In the genomic region with DNA sequence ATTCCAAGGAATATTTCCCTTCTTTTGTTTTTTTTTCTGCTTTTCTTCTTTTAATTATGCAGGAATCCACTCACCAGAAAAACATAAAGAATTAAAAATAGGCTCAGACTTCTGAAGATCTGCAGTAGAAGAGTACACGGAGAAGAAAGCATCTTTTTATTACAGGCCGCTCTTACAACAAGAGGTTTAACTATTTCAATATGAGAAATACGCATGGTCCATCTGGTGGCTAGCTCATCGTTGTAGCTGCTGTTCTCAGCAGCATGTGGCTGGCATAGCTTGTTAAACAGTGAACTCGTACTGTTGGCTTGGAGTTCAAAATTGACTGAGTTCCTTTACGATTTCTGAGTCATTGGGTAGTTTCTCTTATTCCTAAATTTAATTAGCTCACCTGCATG, we compare ENCODE assay signal across 17 mouse cellular contexts.
DNase-seq lines count a peak whose midpoint lies in the region; ATAC-seq and TF ChIP-seq lines count a peak whose summit lies in the region.
"Had no signal": no experiment of that assay in that cellular context is flagged by ENCODE, and none has a peak within 500 bp of the region (broad histone marks: within the 10 kb centered on the region; RNA-seq: fewer than 3 reads in every experiment).

No protein-coding gene starts in this region.

- no peak overlapping the region for H3K27ac ChIP-seq in forebrain, embryonic 14.5 days (ENCODE audit: low read depth, low read length)
- no peak overlapping the region for H3K27ac ChIP-seq in forebrain, embryonic 10.5 days
- H3K27ac ChIP-seq in stomach, embryonic 14.5 days (ENCODE audit: low read length): peak overlapping the region; percentile 55; the same call in 1 of the 2 replicates
- H3K27ac ChIP-seq in stomach, postnatal 0 days (replicated peaks): no peak overlapping the region
- peak overlapping the region; percentile 75 for H3K27ac ChIP-seq in limb, embryonic 10.5 days
- no peak overlapping the region for H3K27ac ChIP-seq in midbrain, embryonic 13.5 days
- no peak overlapping the region for H3K27ac ChIP-seq in layer of hippocampus, adult 2 months
- H3K27ac ChIP-seq: kidney, postnatal 0 days had no signal

- no peak overlapping the region for H3K4me2 ChIP-seq in forebrain, embryonic 14.5 days (ENCODE audit: low read length)
- H3K4me2 ChIP-seq in stomach, embryonic 14.5 days (replicated peaks; ENCODE audit: low read depth, low read length): no peak overlapping the region
- no peak overlapping the region for H3K4me2 ChIP-seq in stomach, postnatal 0 days (replicated peaks; ENCODE audit: low read depth)
- no peak overlapping the region for H3K4me2 ChIP-seq in midbrain, embryonic 13.5 days (replicated peaks)
- H3K4me2 ChIP-seq: midbrain, embryonic 11.5 days; stomach, embryonic 15.5 days had no signal

- DNase-seq in forebrain, embryonic 14.5 days (ENCODE audit: low spot score): peak; percentile 16
- DNase-seq in forebrain, embryonic 10.5 days (ENCODE audit: extremely low spot score, low spot score): no peak
- no peak for DNase-seq in stomach, postnatal 0 days (ENCODE audit: low spot score)
- no peak for DNase-seq in limb, embryonic 10.5 days (ENCODE audit: low spot score)
- no peak for DNase-seq in layer of hippocampus, adult 2 months (ENCODE audit: low spot score in 2 of 2)
- DNase-seq: adrenal gland, postnatal 10 days; cerebellum, adult 9-11 months; heart, postnatal 10 days; thymus, postnatal 25 days had no signal

- peaks cover 2% of the 10 kb centered on the region; the same call in 1 of the 2 replicates for H3K4me1 ChIP-seq in forebrain, embryonic 14.5 days (ENCODE audit: control insufficient read depth, insufficient read depth, low read length)
- peaks cover 15% of the 10 kb centered on the region for H3K4me1 ChIP-seq in forebrain, embryonic 10.5 days
- no peaks in the 10 kb centered on the region for H3K4me1 ChIP-seq in stomach, embryonic 14.5 days (ENCODE audit: control insufficient read depth, insufficient read depth, low read length)
- no peaks in the 10 kb centered on the region for H3K4me1 ChIP-seq in stomach, postnatal 0 days (replicated peaks; ENCODE audit: control insufficient read depth, insufficient read depth)
- peaks cover 39% of the 10 kb centered on the region for H3K4me1 ChIP-seq in limb, embryonic 10.5 days
- 0 out of 2 replicates have a peak, but pooled peaks cover 3% of the 10 kb centered on the region for H3K4me1 ChIP-seq in midbrain, embryonic 13.5 days (replicated peaks)
- H3K4me1 ChIP-seq: stomach, embryonic 15.5 days had no signal

- no peak for TF ChIP-seq CTCF in stomach, postnatal 0 days (IDR thresholded peaks at IDR 0.05; ENCODE audit: low read depth)
- no peak for TF ChIP-seq CTCF in layer of hippocampus, adult 2 months (conservative IDR thresholded peaks at IDR 0.05)

- H3K9ac ChIP-seq in forebrain, embryonic 14.5 days (ENCODE audit: low read length): no peak overlapping the region
- H3K9ac ChIP-seq in stomach, embryonic 14.5 days (replicated peaks; ENCODE audit: low read depth, low read length): no peak overlapping the region
- no peak overlapping the region for H3K9ac ChIP-seq in stomach, postnatal 0 days (ENCODE audit: low read length)
- no peak overlapping the region for H3K9ac ChIP-seq in midbrain, embryonic 13.5 days (replicated peaks)
- H3K9ac ChIP-seq: stomach, embryonic 15.5 days had no signal

- H3K9me3 ChIP-seq in forebrain, embryonic 14.5 days (replicated peaks; ENCODE audit: control insufficient read depth, low read length): no peaks in the 10 kb centered on the region
- no peaks in the 10 kb centered on the region for H3K9me3 ChIP-seq in forebrain, embryonic 10.5 days
- H3K9me3 ChIP-seq in stomach, embryonic 14.5 days (ENCODE audit: control insufficient read depth, low read depth, low read length): no peaks in the 10 kb centered on the region
- H3K9me3 ChIP-seq in stomach, postnatal 0 days (ENCODE audit: control insufficient read depth, low read length): no peaks in the 10 kb centered on the region
- no peaks in the 10 kb centered on the region for H3K9me3 ChIP-seq in limb, embryonic 10.5 days (replicated peaks)
- no peaks in the 10 kb centered on the region for H3K9me3 ChIP-seq in midbrain, embryonic 13.5 days
- H3K9me3 ChIP-seq: stomach, embryonic 15.5 days had no signal

- TF ChIP-seq EP300 in stomach, postnatal 0 days (optimal IDR thresholded peaks at IDR 0.05): no peak

- no peak for ATAC-seq in forebrain, embryonic 14.5 days
- no peak for ATAC-seq in stomach, embryonic 14.5 days (ENCODE audit: insufficient number of reproducible peaks, insufficient read depth, low FRiP score, low read depth)
- ATAC-seq in stomach, postnatal 0 days (ENCODE audit: low FRiP score, low TSS enrichment): no peak
- no peak for ATAC-seq in frontal cortex, adult (ENCODE audit: low TSS enrichment)
- ATAC-seq in midbrain, embryonic 13.5 days: no peak
- ATAC-seq: hindbrain, embryonic 16.5 days had no signal

- no peaks in the 10 kb centered on the region for H3K27me3 ChIP-seq in forebrain, embryonic 14.5 days (replicated peaks; ENCODE audit: control insufficient read depth, insufficient read depth, low read length)
- H3K27me3 ChIP-seq in forebrain, embryonic 10.5 days (ENCODE audit: poor library complexity, severe bottlenecking): no peaks in the 10 kb centered on the region
- no peaks in the 10 kb centered on the region for H3K27me3 ChIP-seq in stomach, embryonic 14.5 days (ENCODE audit: control insufficient read depth, insufficient read depth, low read length)
- no peaks in the 10 kb centered on the region for H3K27me3 ChIP-seq in stomach, postnatal 0 days (ENCODE audit: control insufficient read depth, insufficient read depth, low read length)
- H3K27me3 ChIP-seq in limb, embryonic 10.5 days (ENCODE audit: low read depth, poor library complexity, severe bottlenecking): no peaks in the 10 kb centered on the region
- H3K27me3 ChIP-seq in midbrain, embryonic 13.5 days: no peaks in the 10 kb centered on the region
- H3K27me3 ChIP-seq: stomach, embryonic 15.5 days had no signal

- no peaks in the 10 kb centered on the region for H3K36me3 ChIP-seq in forebrain, embryonic 14.5 days (ENCODE audit: control insufficient read depth, insufficient read depth, low read length)
- no peaks in the 10 kb centered on the region for H3K36me3 ChIP-seq in forebrain, embryonic 10.5 days (replicated peaks)
- H3K36me3 ChIP-seq in stomach, embryonic 14.5 days (ENCODE audit: control insufficient read depth, insufficient read depth, low read length): no peaks in the 10 kb centered on the region
- H3K36me3 ChIP-seq in stomach, postnatal 0 days (ENCODE audit: control insufficient read depth, insufficient read depth, low read length): no peaks in the 10 kb centered on the region
- H3K36me3 ChIP-seq in limb, embryonic 10.5 days: no peaks in the 10 kb centered on the region
- no peaks in the 10 kb centered on the region for H3K36me3 ChIP-seq in midbrain, embryonic 13.5 days
- H3K36me3 ChIP-seq: stomach, embryonic 15.5 days had no signal

- WGBS in forebrain, embryonic 14.5 days: 45% methylated on average over 6 of the region's 6 CpGs
- WGBS in forebrain, embryonic 10.5 days: 63% methylated on average over 6 of the region's 6 CpGs
- WGBS in stomach, embryonic 14.5 days: 43% methylated on average over 6 of the region's 6 CpGs
- WGBS in stomach, postnatal 0 days: 50% methylated on average over 6 of the region's 6 CpGs
- 20% methylated on average over 6 of the region's 6 CpGs for WGBS in limb, embryonic 10.5 days
- 70% methylated on average over 6 of the region's 6 CpGs for WGBS in midbrain, embryonic 13.5 days

- no peak overlapping the region for H3K4me3 ChIP-seq in forebrain, embryonic 14.5 days (ENCODE audit: low read depth, low read length)
- H3K4me3 ChIP-seq in forebrain, embryonic 10.5 days: no peak overlapping the region
- H3K4me3 ChIP-seq in stomach, embryonic 14.5 days (ENCODE audit: low read depth, low read length): no peak overlapping the region
- no peak overlapping the region for H3K4me3 ChIP-seq in stomach, postnatal 0 days (ENCODE audit: low read depth, low read length)
- H3K4me3 ChIP-seq in limb, embryonic 10.5 days: peak overlapping the region; percentile 20; the same call in 1 of the 2 replicates
- H3K4me3 ChIP-seq in midbrain, embryonic 13.5 days (replicated peaks): no peak overlapping the region
- no peak overlapping the region for H3K4me3 ChIP-seq in layer of hippocampus, adult 2 months
- H3K4me3 ChIP-seq: erythroblast, embryonic 14.5 days; stomach, embryonic 15.5 days had no signal

Comparison
In these comparisons a context has a peak if more than half of its experiments do, and no peak if none do; other contexts are left out.
1. H3K27ac ChIP-seq: peak in stomach, embryonic 14.5 days (single experiment) and limb, embryonic 10.5 days (single experiment); none in forebrain, embryonic 14.5 days (single experiment), forebrain, embryonic 10.5 days (single experiment), stomach, postnatal 0 days (single experiment), midbrain, embryonic 13.5 days (single experiment) and layer of hippocampus, adult 2 months (single experiment).